Mouse (Mus musculus): Measurements from ENCODE around the gene Prr22.

Gene Prr22

DNA sequence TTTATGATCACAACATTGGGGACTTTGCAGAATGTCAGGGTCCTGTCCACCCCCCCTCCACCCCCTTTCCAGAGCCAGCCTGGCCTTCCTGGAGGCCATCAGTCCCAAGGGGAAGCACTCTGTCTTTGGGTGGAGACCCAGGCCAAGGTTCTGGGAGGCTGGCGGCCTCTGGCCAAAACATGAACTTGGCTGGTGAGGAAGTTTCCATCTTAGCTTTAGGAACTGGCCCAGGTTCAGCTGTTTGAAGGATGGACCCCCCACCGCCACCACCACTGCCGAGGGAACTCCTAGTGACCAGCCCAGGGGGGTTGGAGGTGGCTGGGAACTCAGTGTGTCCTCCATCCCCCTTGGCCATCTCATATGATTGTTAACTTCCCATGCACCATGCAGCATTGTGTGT is 9.0 kb upstream of the Prr22 start:
- no peak for DNase-seq (ENCODE audit: low spot score)

GRCm38 (mm10) chr17:56761991-56762410 is 8.0 kb upstream of the Prr22 start:
- no peak for DNase-seq (ENCODE audit: low spot score)

DNA sequence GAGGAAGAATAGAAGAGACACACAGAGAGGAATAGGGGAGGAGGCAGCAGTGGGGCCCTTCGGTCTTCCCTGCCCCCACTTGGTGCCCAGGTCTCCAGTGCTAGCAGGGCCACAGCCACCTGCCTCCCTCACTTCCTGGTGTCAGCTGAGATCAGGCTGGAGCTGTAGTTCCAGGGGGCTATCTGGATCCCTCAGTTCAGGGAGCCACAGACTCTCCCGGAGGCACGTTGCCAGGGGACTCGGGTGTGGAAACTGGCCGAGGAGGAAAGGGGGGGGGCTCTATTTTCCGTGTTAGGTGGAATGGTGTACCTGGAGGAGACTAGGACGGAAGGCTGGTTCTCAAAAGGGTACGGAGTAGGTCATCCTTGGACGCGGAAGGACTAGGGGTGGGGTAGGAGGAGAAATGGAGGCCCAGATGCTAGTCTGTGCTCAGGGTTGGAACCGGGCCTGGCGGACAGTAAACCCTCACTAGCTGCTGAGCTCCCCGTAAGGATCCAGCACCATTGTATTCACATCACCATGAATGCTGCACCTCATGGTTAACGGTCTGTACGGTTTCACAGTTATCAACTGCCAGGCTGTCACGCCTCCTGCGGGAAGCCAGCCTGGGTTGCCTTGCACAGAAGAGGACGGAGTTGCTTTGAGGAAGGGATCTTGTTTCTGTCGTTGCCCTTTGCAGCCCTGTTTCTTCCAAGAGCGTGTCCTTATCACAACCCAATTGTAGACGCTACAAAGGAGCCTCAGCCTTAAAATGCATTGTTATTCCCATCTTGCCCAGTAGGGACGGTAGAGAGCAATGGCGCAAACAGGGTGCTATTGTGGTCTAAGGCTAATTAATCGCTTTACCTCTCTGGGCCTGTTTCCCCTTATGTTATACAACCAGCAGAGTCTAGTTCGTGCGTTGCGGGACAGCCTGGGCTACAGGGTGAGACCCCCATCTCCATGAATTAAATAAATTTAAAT is 7.0 kb upstream of the Prr22 start:
- no peak for DNase-seq (ENCODE audit: low spot score)

GRCm38 (mm10) chr17:56763741-56764250 is 6.3 kb upstream of the Prr22 start:
- no peak for DNase-seq (ENCODE audit: low spot score)

- DNase-seq (ENCODE audit: low spot score): peak; percentile 43
These were observed 5.3 kb upstream of the Prr22 start, which contains the start of gene Dus3l for GRCm38 (mm10) chr17:56764474-56765354. Gene Dus3l, plus strand, starts transcription at chr17:56764757.

DNA sequence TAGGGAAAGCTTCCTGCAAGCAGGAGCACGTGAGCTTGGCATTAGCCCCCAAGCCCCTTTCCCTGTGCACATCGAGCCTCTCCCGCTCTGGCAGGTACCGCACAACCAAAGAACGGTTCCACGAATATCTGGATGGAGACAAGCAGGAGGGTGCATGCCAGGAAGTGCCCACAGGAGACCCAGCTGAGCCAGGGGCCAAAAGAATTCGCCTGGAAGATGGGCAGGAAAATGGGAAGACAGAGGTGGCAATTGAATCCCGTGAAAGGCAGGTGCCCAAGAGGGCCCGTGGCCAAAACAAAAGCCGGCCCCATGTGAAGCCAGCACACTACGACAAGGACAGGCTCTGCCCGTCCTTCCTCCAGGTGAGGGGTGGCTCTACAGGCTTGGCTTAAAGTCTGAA is 4.6 kb upstream of the Prr22 start:
- DNase-seq (ENCODE audit: low spot score): no peak

DNA sequence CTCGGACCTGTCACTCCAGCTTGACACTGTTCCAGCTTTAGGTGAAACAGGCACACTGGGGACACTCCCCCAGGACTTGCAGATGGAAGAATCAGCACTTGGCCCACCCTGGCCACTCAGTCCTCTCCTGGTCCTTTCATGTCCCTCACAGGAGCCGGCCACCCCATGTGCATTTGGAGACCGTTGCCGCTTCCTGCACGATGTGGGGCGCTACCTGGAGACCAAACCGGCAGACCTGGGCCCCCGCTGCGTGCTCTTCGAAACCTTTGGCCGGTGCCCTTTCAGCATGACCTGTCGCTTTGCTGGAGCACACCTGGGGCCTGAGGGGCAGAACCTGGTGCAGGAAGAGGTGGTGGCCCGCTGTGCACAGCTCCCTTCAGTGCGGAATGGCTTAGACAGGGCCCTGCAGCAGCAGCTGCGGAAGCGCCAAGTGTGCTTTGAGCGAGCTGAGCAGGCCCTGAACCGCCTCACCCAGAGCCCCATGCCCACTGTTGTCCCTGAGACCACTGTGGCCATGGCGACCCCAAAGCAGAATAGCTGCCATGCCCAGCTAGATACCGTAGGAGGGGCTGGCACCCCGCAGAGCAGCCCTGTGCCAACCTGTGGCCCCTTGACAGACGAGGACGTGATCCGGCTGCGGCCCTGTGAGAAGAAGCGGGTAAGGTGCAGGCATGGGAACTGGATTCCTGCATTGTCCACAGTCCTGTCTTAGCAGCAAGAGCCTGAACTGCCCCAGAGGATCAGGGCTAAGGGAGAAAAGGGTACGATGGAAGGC is 3.2 kb upstream of the Prr22 start:
- DNase-seq (ENCODE audit: low spot score): no peak

- DNase-seq (ENCODE audit: low spot score): no peak
These were observed 2.4 kb upstream of the Prr22 start for GRCm38 (mm10) chr17:56767531-56768135.

DNA sequence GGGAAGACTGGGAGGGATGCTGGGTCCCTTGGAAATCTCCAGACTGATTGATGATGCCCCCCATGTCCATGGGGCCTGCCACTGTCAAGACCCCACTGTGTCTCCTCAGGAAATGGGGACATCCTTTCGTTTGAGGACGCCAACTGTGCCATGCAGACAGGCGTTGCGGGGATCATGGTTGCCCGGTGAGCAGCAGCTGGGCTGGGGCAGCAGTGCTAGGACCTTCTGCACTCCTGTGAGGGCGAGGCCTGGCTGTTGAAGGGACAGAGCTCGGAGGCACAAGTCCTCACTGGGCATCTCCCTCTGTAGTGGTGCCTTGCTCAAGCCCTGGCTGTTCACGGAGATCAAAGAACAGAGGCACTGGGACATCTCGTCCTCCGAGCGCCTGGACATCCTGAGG is 1.1 kb upstream of the Prr22 start:
- DNase-seq (ENCODE audit: low spot score): no peak

DNA sequence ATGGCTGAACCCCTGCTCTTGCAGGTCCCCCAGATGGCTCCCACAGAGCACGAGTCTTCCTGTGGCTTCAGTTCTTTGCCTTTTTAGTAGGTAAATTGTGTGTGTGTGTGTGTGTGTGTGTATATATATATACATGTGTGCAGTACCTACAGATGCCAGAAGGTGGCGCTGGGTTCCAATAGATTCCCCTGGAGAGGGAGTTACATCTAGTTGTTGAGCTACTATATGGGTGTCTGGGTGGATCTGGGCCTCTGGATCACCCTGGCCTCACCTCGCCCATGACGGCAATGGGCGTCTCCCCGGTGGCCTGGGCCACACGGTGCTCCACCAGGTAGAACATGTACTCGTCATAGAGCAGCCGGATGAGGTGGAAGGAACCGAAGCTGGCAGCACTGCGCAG is 7.5 kb downstream of the Prr22 start:
- no peak for DNase-seq (ENCODE audit: low spot score)

- DNase-seq (ENCODE audit: low spot score): no peak
These were observed 8.8 kb downstream of the Prr22 start for GRCm38 (mm10) chr17:56778779-56779362.

DNA sequence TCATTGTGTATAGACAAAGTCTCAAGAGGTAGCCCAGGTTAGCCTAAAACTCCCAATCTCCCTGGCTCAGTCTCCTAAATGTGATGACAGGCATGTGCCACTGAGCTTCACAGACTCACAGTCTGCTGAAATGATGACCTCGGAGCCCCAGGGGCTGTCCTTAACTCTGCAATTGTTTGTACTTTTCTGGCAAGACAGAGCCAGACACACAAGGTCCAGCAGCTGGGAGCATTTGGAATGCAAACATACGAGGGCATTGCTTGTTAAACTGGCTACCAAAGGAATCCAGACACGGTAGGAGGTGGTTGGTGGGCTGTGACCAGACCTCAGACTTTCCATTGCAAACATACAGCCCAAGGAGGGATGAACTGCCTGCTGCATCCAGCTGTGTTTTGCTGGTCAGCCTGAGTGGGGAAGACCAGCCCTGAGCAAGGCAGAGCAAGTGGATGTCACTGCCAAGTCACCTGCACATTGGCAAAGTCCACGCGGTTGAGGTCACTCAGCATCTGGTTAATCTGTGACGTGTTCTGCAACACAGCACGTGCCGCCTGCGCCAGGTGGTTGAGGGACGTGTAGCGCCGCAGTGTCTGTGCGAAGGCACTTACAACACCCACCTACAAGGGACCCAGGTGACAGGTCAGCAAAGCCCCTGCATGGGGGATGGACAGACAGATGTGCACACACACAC is 10.4 kb downstream of the Prr22 start:
- DNase-seq (ENCODE audit: low spot score): no peak

DNA sequence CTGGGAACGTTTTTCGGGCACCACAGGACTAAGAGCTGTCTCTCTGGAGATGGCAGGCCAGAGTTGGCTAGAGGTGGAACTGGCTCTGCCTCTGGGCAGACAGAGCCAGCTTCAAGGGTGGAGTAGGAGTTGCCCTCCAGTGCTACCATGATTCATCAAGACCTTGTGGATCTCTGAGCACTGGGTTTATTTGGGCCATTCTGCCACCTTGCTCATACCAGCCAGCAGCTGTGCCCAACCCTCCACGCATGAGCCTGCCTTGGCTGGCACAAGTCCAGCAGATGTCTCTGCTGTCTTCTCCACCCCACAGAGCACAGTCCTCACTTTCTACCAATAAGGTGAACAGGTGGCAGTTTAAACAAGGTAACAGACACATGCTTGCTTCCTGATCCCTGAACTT is 18.8 kb downstream of the Prr22 start:
- no peak for DNase-seq (ENCODE audit: low spot score)

DNA sequence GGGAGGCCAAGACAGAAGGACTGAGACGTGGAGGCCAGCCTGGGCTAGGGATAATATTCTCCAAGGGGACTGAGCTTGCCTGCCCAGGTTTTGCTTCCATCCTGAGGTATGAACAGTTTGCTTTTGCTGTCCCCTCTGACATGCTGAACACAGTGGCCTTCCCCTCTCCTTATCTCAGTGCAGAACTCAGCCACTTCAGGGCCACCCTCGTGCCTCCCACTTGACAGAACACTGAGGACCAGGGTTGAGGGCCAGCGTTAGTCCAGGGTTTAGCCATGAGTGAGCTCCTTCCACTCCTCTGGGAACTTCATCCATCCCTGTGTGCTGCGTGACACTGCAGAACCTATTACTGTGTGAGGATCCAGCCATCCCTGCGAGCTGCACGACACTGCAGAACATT is 19.2 kb downstream of the Prr22 start:
- no peak for DNase-seq (ENCODE audit: low spot score)

DNA sequence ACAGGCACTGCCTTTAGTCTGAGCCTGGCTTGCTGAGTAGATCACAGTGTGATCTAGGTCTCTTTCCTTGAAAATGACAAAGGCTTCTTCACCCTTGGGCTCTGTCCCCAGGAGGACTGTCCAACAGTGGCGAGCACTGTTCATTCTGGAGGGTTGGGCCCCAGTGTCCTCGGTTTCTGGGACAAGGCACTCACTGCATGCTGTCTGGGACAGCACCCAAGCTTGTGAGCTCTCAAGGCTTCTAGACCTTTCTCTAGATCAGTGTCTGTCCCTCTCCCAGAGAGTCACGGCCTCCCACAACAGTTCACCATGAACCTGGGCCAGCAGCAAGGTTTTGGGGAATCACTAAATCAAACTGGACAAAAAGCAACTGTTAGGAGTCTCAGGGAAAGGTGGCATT is 22.5 kb downstream of the Prr22 start:
- DNase-seq (ENCODE audit: low spot score): no peak

- DNase-seq (ENCODE audit: low spot score): no peak
These were observed 23.7 kb downstream of the Prr22 start for GRCm38 (mm10) chr17:56793614-56794319.

DNA sequence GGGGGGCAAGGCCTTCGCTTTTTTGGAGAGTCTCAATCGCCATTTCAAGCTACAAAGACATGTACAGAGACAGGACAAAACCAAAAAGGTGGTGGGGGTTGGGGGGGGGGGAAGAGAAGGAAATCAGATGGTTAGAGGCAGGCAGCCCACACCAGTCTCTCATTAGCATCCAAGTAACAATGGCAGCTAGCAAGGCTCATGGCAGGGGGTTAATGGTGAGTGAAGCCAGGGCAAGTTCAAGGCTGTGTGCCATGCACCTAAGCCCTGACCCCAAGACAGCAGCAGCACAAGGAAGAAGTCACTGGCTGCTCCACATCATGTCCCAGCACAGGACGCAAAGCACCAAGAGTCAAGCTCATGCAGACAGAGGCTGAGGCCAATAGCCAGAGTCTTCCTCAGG is 29.2 kb downstream of the Prr22 start:
- DNase-seq (ENCODE audit: low spot score): no peak

- DNase-seq (ENCODE audit: low spot score): no peak
These were observed 32.0 kb downstream of the Prr22 start for GRCm38 (mm10) chr17:56802065-56802464.

DNA sequence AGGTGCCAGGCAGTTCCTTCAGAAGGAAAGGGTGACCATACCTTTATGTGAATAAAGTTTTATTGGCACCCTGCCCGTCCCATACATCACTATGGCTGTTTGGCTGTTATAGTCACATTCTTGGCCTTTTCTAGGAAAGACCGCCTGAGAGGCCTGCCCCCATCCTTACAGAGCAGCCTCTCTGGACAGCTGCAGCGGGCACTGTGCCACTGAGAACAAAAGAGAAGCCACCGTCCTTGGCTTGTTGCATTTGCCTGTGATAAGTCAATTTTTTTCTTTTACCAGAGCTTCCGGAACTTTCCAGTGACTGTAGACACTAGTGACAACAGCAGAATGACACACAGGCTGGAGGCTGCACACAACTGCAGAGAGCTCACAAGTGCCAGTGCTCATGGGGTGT is 34.9 kb downstream of the Prr22 start:
- no peak for DNase-seq (ENCODE audit: low spot score)

- DNase-seq (ENCODE audit: low spot score): no peak
These were observed 35.7 kb downstream of the Prr22 start for GRCm38 (mm10) chr17:56805784-56806183.
